Mouse (Mus musculus) midbrain, postnatal 0 days (tissue): ENCODE measurements around the gene Gm19426. TPM values are rescaled to one million over a fixed set of nuclear protein-coding genes. Genes with fewer than 3 reads are reported as not detected.

Experiments
- ATAC-seq: fragments of 200-750 bp; cut with Nextera tagmentation; 2 replicates; pipeline ENCODE4 v1.8.0; 2017; ENCODE audit warnings: moderate number of reproducible peaks, mild to moderate bottlenecking, moderate TSS enrichment, moderate library complexity; ENCODE audit not compliant: low FRiP score
- DNase-seq: peaks from one replicate; pipeline ENCODE4 v3.0.0-alpha.2; 2015; ENCODE audit warnings: low spot score
- H3K27ac ChIP-seq: fragments of 300-500 bp; sonication (generic); 2 replicates; pipeline ENCODE4 v1.5.1; 2014; ENCODE audit warnings: low read depth, mild to moderate bottlenecking, low read length, mixed read lengths
- H3K27me3 ChIP-seq: fragments of 300-500 bp; sonication (generic); 2 replicates; pipeline ENCODE4 v1.6.1; 2014; ENCODE audit warnings: low read length, control low read depth, mixed read lengths; ENCODE audit not compliant: insufficient read depth
- H3K36me3 ChIP-seq: fragments of 300-500 bp; sonication (generic); 2 replicates; pipeline ENCODE4 v1.6.1; 2014; ENCODE audit warnings: low read length, control low read depth, mixed read lengths; ENCODE audit not compliant: insufficient read depth
- H3K4me1 ChIP-seq: fragments of 300-500 bp; sonication (generic); 2 replicates; pipeline ENCODE4 v1.6.1; 2014; ENCODE audit warnings: mild to moderate bottlenecking, control low read depth, antibody characterized with exemption, low read length, mixed read lengths; ENCODE audit not compliant: insufficient read depth
- H3K4me2 ChIP-seq: fragments of 300-500 bp; sonication (generic); 2 replicates; pipeline ENCODE4 v1.6.1; 2014; ENCODE audit warnings: low read depth, mild to moderate bottlenecking, low read length, mixed read lengths; ENCODE audit not compliant: poor library complexity, severe bottlenecking
- H3K4me3 ChIP-seq: fragments of 300-500 bp; sonication (generic); 2 replicates; pipeline ENCODE4 v1.5.1; 2014; ENCODE audit warnings: low read depth, mild to moderate bottlenecking, low read length, moderate library complexity
- H3K9ac ChIP-seq: fragments of 300-500 bp; sonication (generic); replicated peaks from 2 replicates; pipeline ENCODE4 v1.6.1; 2014; ENCODE audit warnings: mild to moderate bottlenecking, low read length, moderate library complexity, mixed read lengths; ENCODE audit not compliant: poor library complexity, severe bottlenecking
- H3K9me3 ChIP-seq: fragments of 300-500 bp; sonication (generic); 2 replicates; pipeline ENCODE4 v1.6.1; 2016; ENCODE audit warnings: low read length, control low read depth
- CTCF ChIP-seq: IDR thresholded peaks from 2 replicates; pipeline ENCODE4 v1.5.1; 2016; ENCODE audit warnings: antibody characterized with exemption, mild to moderate bottlenecking
- WGBS: fragments of 180-500 bp; shearing (Covaris S2); extraction: QIAGEN DNeasy Blood & Tissue Kit; methylation state at CpG from one replicate; pipeline ENCODE4 v1.1.7; 2014; 5-methylcytosine and 5-hydroxymethylcytosine counted together
- polyA plus RNA-seq: library from polyadenylated mRNA; unstranded; fragments of >200 nt; fragmentation: Nextera tagmentation; extraction: Ambion mirVana; gene quantifications from 2 replicates; pipeline ENCODE4 v1.2.1, GENCODE M21; 2015
- total RNA-seq: library from RNA; depleted of rRNA; stranded (reverse); fragments of >200 nt; gene quantifications from 2 replicates; pipeline ENCODE4 v1.2.3, GENCODE M21; 2014

Gene Gm19426
- total and polyA plus RNA-seq, 2 experiments from 2014 or later, result 0.88 to 2.1 TPM

DNA sequence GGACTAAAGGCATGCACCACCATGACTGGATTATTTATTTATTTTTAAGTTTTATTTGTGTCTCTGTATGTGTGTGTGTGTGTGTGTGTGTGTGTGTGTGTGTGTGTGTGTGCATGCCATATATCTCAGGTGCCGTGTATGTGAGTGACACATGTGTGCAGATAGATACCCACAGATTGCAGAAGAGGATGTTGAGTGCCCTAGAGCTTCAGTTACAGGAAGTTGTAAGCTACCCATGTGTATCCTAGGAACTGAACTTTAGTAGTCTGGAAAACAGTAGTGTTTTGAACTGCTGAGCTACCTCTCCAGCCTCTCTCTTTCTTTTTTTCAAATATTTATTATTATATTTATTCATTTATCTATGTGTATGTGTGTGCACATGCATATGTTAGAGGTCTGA lies 39.9 kb upstream of the Gm19426 start:
- no peaks in the 10 kb centered on the region for H3K27me3 ChIP-seq
- 100% methylated on average over 1 of the region's 1 CpGs for WGBS
- H3K9me3 ChIP-seq, result no peaks in the 10 kb centered on the region
- H3K36me3 ChIP-seq, result no peaks in the 10 kb centered on the region
- H3K4me1 ChIP-seq, result no peaks in the 10 kb centered on the region
- H3K27ac ChIP-seq, result no peak overlapping the region
- ATAC-seq, result no peak
- no peak overlapping the region for H3K4me2 ChIP-seq
- no peak for DNase-seq
- H3K4me3 ChIP-seq, result no peak overlapping the region
- H3K9ac ChIP-seq, result no peak overlapping the region
- no peak for TF ChIP-seq CTCF

DNA sequence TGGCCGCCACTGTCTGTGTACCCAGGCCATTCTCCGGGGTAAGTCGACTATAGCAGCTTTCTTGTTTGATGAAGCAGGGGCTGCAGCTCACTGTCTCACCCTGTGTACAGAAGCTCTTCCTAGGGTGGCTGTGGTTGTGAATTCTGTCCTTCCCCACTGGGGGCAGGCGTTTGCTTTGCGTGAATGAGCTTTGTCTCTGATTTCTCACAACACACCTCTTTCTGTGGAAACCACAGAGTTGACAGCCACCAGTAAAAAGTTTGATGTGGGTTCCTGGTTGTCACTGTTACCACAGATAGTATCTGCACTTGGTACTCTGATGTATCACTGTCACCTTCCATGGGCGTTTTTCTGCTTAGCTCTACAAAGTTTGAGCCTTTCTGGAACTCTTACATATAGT lies 35.8 kb upstream of the Gm19426 start:
- WGBS, result 57% methylated on average over 6 of the region's 6 CpGs

DNA sequence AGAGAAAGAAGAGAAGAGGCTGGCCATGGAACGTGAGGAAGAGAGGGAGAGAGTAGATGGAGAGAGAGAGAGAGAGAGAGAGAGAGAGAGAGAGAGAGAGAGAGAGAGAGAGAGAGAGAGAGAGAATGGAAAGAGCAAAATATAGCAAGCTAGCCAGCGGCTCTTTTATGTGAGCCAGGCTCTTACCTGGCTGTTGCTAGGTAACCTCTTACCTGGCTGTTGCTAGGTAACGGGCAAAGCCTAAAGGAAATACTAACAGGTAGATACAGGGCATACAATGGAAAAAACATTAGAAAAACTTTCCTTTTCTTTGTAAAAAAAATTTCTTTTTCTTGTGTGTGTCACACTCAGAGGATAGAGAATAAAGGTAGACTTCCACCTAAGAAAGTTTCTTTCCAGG lies 34.3 kb upstream of the Gm19426 start:
- Histone ChIP-seq H3K27me3 (no peaks in the 10 kb centered on the region), H3K36me3 (no peaks in the 10 kb centered on the region), H3K4me2 (no peak overlapping the region), H3K9ac (no peak overlapping the region), H3K9me3 (no peaks in the 10 kb centered on the region), H3K4me3 (no peak overlapping the region), H3K27ac (peak overlapping the region; percentile 87), H3K4me1 (peaks cover 6% of the 10 kb centered on the region; the same call in 1 of the 2 replicates)
- 40% methylated on average over 3 of the region's 3 CpGs for WGBS
- TF ChIP-seq CTCF, result no peak
- ATAC-seq (peak; percentile 85), DNase-seq (peak; percentile 72)

More for the DNA sequence above, 35.8 kb upstream of the Gm19426 start:
- no peaks in the 10 kb centered on the region for H3K9me3 ChIP-seq
- H3K27me3 ChIP-seq, result no peaks in the 10 kb centered on the region
- H3K36me3 ChIP-seq, result no peaks in the 10 kb centered on the region
- DNase-seq (peak; percentile 6), ATAC-seq (no peak)
- no peak overlapping the region for H3K4me3 ChIP-seq
- no peak overlapping the region for H3K9ac ChIP-seq
- H3K4me2 ChIP-seq, result no peak overlapping the region
- TF ChIP-seq CTCF, result peak; percentile 43
- peaks cover 6% of the 10 kb centered on the region; the same call in 1 of the 2 replicates for H3K4me1 ChIP-seq
- no peak overlapping the region for H3K27ac ChIP-seq

DNA sequence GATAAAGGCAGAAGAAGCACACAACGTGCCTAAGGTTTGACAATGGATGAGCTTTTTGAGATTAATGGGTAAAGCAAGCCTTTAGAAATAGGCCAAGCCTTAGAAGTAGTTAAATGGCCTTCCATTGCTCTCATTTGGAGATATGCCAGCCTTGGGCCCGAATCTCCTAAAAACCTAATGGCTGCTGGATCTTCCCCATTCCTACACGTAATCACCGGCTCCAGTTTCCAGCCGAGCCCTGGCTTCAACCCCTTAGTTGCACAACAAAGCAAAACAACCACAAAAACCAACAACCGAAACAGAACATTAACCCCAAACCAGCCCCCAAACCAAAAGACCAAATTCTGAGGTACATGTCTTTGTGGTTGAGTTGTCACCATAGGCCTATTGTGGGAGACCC lies 32.2 kb upstream of the Gm19426 start:
- H3K9me3 ChIP-seq, result no peaks in the 10 kb centered on the region
- 80% methylated on average over 6 of the region's 6 CpGs for WGBS
- H3K27me3 ChIP-seq, result no peaks in the 10 kb centered on the region
- no peak overlapping the region for H3K4me3 ChIP-seq
- ATAC-seq (no peak), DNase-seq (no peak)
- no peak overlapping the region for H3K9ac ChIP-seq
- H3K4me2 ChIP-seq, result no peak overlapping the region
- TF ChIP-seq CTCF, result no peak
- no peaks in the 10 kb centered on the region for H3K36me3 ChIP-seq
- peaks cover 6% of the 10 kb centered on the region; the same call in 1 of the 2 replicates for H3K4me1 ChIP-seq
- no peak overlapping the region for H3K27ac ChIP-seq

DNA sequence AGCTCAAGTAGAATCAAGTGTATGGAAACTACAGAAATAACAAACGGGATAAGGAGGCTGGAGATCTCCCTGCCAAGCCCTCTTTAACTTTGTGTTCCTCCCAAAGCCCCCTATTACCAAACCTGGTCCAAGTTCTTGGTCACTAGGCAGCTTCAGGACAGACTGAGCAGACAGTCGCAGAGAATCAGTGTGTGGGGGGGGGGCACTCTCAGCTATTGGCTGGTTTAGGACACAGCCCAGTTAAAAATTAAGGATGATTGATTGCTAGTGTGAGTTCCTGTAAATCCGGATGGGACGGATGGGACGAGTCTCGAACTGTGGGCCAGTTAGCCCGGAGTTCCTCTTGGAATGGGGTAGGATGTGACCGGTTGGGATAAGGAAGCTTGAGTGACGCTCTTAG lies 31.8 kb upstream of the Gm19426 start, which contains the start of gene Serping1:
TSS of gene Serping1 (minus strand) at position 204 of the 400 bp plus-strand sequence.
- Histone ChIP-seq H3K27ac (no peak within 1 kb of the TSS), H3K27me3 (no peaks in the 10 kb centered on the region), H3K4me2 (peak within 1 kb of the TSS; percentile 43), H3K36me3 (no peaks in the 10 kb centered on the region), H3K4me3 (peak within 1 kb of the TSS; percentile 19), H3K4me1 (peaks cover 6% of the 10 kb centered on the region; the same call in 1 of the 2 replicates), H3K9ac (peak within 1 kb of the TSS; percentile 50; the same call in 1 of the 2 replicates), H3K9me3 (no peaks in the 10 kb centered on the region)
- DNase-seq (peak; percentile 9), ATAC-seq (no peak)
- TF ChIP-seq CTCF, result no peak
- WGBS, result 69% methylated on average over 9 of the region's 9 CpGs

DNA sequence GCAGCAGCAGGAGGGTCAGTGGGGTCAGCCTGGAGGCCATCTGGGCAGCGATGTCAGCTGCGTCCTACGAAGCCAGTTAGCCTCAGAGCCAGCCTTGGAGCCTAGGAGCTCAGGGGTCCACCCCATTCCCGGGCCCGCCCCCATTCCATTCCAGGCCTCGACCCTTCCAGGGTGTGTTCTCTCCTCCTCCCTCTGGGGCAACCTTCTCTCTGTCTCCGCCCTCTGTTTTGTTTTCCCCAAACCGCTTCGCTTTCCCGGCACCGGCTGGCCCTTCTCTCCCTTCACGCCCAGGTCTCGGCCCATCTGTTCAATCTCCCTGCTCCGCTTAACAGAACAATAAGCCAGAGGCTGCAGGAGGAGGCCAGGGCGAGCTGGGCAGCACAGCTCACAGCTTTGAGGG lies 31.3 kb upstream of the Gm19426 start:
- no peaks in the 10 kb centered on the region for H3K36me3 ChIP-seq
- DNase-seq (peak; percentile 74), ATAC-seq (peak; percentile 67; the same call in 1 of the 2 replicates)
- no peaks in the 10 kb centered on the region for H3K9me3 ChIP-seq
- TF ChIP-seq CTCF, result no peak
- H3K27me3 ChIP-seq, result no peaks in the 10 kb centered on the region
- peak overlapping the region; percentile 19 for H3K4me3 ChIP-seq
- peaks cover 6% of the 10 kb centered on the region; the same call in 1 of the 2 replicates for H3K4me1 ChIP-seq
- H3K27ac ChIP-seq, result no peak overlapping the region
- H3K4me2 ChIP-seq, result peak overlapping the region; percentile 43
- 0% methylated on average over 12 of the region's 15 CpGs for WGBS
- peak overlapping the region; percentile 50; the same call in 1 of the 2 replicates for H3K9ac ChIP-seq
